Comparison of ENCODE assay signal across 8 mouse cellular contexts in the genomic region with DNA sequence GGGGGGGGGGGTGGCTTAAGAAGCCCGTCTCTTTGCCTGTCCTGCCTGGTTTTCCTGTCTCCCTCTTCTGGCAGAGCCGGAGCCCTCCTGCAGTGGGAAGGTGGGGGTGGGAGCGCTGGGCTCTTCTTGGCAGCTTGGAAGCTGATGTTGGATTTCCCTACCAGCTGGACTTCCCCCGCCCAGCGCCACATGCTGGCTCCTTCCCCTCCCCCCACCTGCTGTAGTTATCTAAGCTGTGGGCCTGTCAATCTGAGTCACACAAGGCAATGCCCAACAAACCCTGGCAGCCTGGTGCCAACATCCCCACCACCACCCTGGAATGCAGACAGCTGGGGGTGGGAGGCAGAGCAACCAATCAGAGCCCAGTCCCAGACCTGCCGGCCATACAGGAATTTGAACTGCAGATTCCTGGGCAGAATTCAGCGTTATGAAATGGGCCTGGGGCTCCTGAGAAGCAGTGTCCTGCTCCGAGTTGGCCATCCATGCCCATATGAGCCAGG. TPM values are rescaled to one million over a fixed set of nuclear protein-coding genes. Genes with fewer than 3 reads are reported as not detected.
DNase-seq lines count a peak whose midpoint lies in the region; ATAC-seq and TF ChIP-seq lines count a peak whose summit lies in the region.
"Had no signal": no experiment of that assay in that cellular context is flagged by ENCODE, and none has a peak within 500 bp of the region (broad histone marks: within the 10 kb centered on the region; RNA-seq: fewer than 3 reads in every experiment).

No protein-coding gene starts in this region.

- no peaks in the 10 kb centered on the region for H3K9me3 ChIP-seq in heart, embryonic 13.5 days
- no peaks in the 10 kb centered on the region for H3K9me3 ChIP-seq in lung, postnatal 0 days (ENCODE audit: low read length)

- peak; percentile 26 for DNase-seq in R1 (ENCODE audit: low read depth, low spot score)
- DNase-seq in cerebellum, postnatal 25 days = peak; percentile 44 to 64
- DNase-seq in kidney, postnatal 4 days = peak; percentile 60 to 76
- peak; percentile 66 for DNase-seq in lung, postnatal 0 days (ENCODE audit: low spot score)
- peak; percentile 92 for DNase-seq in right cerebral cortex, adult 2 months (ENCODE audit: low spot score in 2 of 2)
- no peak for DNase-seq in c-Kit-positive CD71-positive TER-119-positive erythroid progenitor cells, embryonic 14.5 days (ENCODE audit: low spot score)

- no peak overlapping the region for H3K27ac ChIP-seq in heart, embryonic 13.5 days (replicated peaks)
- no peak overlapping the region for H3K27ac ChIP-seq in lung, postnatal 0 days (ENCODE audit: low read length)
- H3K27ac ChIP-seq: macrophage had no signal

- H3K4me2 ChIP-seq in heart, embryonic 13.5 days = peak overlapping the region; percentile 44
- H3K4me2 ChIP-seq in lung, postnatal 0 days (replicated peaks; ENCODE audit: low read depth, low read length) = no peak overlapping the region

- H3K9ac ChIP-seq in heart, embryonic 13.5 days = no peak overlapping the region
- H3K9ac ChIP-seq in lung, postnatal 0 days (replicated peaks; ENCODE audit: low read depth) = no peak overlapping the region

- peak; percentile 34; the same call in 1 of the 2 replicates for TF ChIP-seq CTCF in lung, postnatal 0 days (IDR thresholded peaks at IDR 0.05)

- H3K27me3 ChIP-seq in heart, embryonic 13.5 days (replicated peaks) = peaks cover 99% of the 10 kb centered on the region
- peaks cover 26% of the 10 kb centered on the region for H3K27me3 ChIP-seq in lung, postnatal 0 days (replicated peaks; ENCODE audit: insufficient read depth, low read length)

- 1% methylated on average over 8 of the region's 8 CpGs for WGBS in heart, embryonic 13.5 days
- WGBS in lung, postnatal 0 days = 1% methylated on average over 8 of the region's 8 CpGs

- H3K4me1 ChIP-seq in heart, embryonic 13.5 days = peaks cover 32% of the 10 kb centered on the region
- peaks cover 4% of the 10 kb centered on the region; the same call in 1 of the 2 replicates for H3K4me1 ChIP-seq in lung, postnatal 0 days (ENCODE audit: insufficient read depth, low read depth, low read length)

- no peaks in the 10 kb centered on the region for H3K36me3 ChIP-seq in heart, embryonic 13.5 days
- no peaks in the 10 kb centered on the region for H3K36me3 ChIP-seq in lung, postnatal 0 days (ENCODE audit: insufficient read depth, low read length)

- H3K4me3 ChIP-seq in heart, embryonic 13.5 days = 0 out of 2 replicates have a peak overlapping the region, but pooled peaks have one; percentile 9
- H3K4me3 ChIP-seq in lung, postnatal 0 days (ENCODE audit: low read depth, low read length) = no peak overlapping the region

- no peak for ATAC-seq in heart, embryonic 13.5 days (ENCODE audit: extremely low read depth, insufficient number of reproducible peaks, low FRiP score, low TSS enrichment)
- ATAC-seq in lung, postnatal 0 days = peak; percentile 53

- TF ChIP-seq EP300 in lung, postnatal 0 days (IDR thresholded peaks at IDR 0.05) = 0 out of 2 replicates have a peak, but pooled peaks have one; percentile 38

RNA-seq across cellular contexts. Expression of a gene that starts 1.3 kb away (rescaled TPM):
- polyA plus RNA-seq in heart, embryonic 13.5 days (2015; fragmentation: Nextera tagmentation; extraction: Ambion mirVana) = 0.13 and 0.17 TPM in 2 replicates
- 0.20 and 0.29 TPM in 2 replicates for polyA plus RNA-seq in lung, postnatal 0 days (2015; fragmentation: Nextera tagmentation; extraction: Ambion mirVana)
- polyA plus RNA-seq: macrophage had no signal
